Mouse (Mus musculus) kidney, embryonic 14.5 days (tissue): ENCODE results near the gene Faf2. TPM values are rescaled to one million over a fixed set of nuclear protein-coding genes. Genes with fewer than 3 reads are reported as not detected.

ENCODE experiments used
- ATAC-seq: fragments of 200-750 bp; cut with Nextera tagmentation; 2 replicates; pipeline ENCODE4 v1.8.0; 2017; ENCODE audit warnings: moderate number of reproducible peaks, mild to moderate bottlenecking, moderate TSS enrichment, moderate library complexity; ENCODE audit not compliant: low FRiP score, low TSS enrichment
- H3K27ac ChIP-seq: fragments of 300-500 bp; sonication (generic); 2 replicates; pipeline ENCODE4 v1.5.1; 2014; ENCODE audit warnings: low read depth, mild to moderate bottlenecking, low read length, moderate library complexity, mixed read lengths
- H3K27me3 ChIP-seq: fragments of 300-500 bp; sonication (generic); 2 replicates; pipeline ENCODE4 v1.6.1; 2014; ENCODE audit warnings: mild to moderate bottlenecking, low read length; ENCODE audit not compliant: control insufficient read depth, insufficient read depth
- H3K36me3 ChIP-seq: fragments of 300-500 bp; sonication (generic); 2 replicates; pipeline ENCODE4 v1.6.1; 2014; ENCODE audit warnings: low read length, mixed read lengths; ENCODE audit not compliant: control insufficient read depth, insufficient read depth
- H3K4me1 ChIP-seq: fragments of 300-500 bp; sonication (generic); 2 replicates; pipeline ENCODE4 v1.6.1; 2014; ENCODE audit warnings: low read length, mixed read lengths; ENCODE audit not compliant: control insufficient read depth, insufficient read depth
- H3K4me2 ChIP-seq: fragments of 300-500 bp; sonication (generic); replicated peaks from 2 replicates; pipeline ENCODE4 v1.6.1; 2014; ENCODE audit warnings: low read depth, mild to moderate bottlenecking, low read length
- H3K4me3 ChIP-seq: fragments of 300-500 bp; sonication (generic); 2 replicates; pipeline ENCODE4 v1.5.1; 2014; ENCODE audit warnings: mild to moderate bottlenecking, low read length
- H3K9ac ChIP-seq: fragments of 300-500 bp; sonication (generic); 2 replicates; pipeline ENCODE4 v1.6.1; 2014; ENCODE audit warnings: low read depth, mild to moderate bottlenecking, low read length, moderate library complexity
- H3K9me3 ChIP-seq: fragments of 300-500 bp; sonication (generic); 2 replicates; pipeline ENCODE4 v1.6.1; 2016; ENCODE audit warnings: low read length; ENCODE audit not compliant: control insufficient read depth
- WGBS: fragments of 180-500 bp; shearing (Covaris S2); extraction: QIAGEN DNeasy Blood & Tissue Kit; methylation state at CpG from one replicate; pipeline ENCODE4 v1.1.7; 2014; 5-methylcytosine and 5-hydroxymethylcytosine counted together
- polyA plus RNA-seq: library from polyadenylated mRNA; unstranded; fragments of >200 nt; fragmentation: Nextera tagmentation; extraction: Ambion mirVana; gene quantifications from 2 replicates; pipeline ENCODE4 v1.2.1, GENCODE M21; 2014

The Faf2 gene
- polyA plus RNA-seq, 1 experiment from 2014 or later, result 126 TPM

- Histone ChIP-seq H3K27ac (no peak overlapping the region), H3K4me2 (no peak overlapping the region), H3K36me3 (peaks cover 65% of the 10 kb centered on the region), H3K4me1 (0 out of 2 replicates have a peak, but pooled peaks cover 7% of the 10 kb centered on the region), H3K9me3 (no peaks in the 10 kb centered on the region), H3K27me3 (no peaks in the 10 kb centered on the region), H3K4me3 (no peak overlapping the region), H3K9ac (no peak overlapping the region)
- ATAC-seq, result no peak
- 86% methylated on average over 11 of the region's 11 CpGs for WGBS
These were observed 35.8 kb upstream of the Faf2 start for GRCm38 (mm10) chr13:54585831-54586230.

- ATAC-seq, result peak; percentile 29
- Histone ChIP-seq H3K27me3 (no peaks in the 10 kb centered on the region), H3K4me2 (peak overlapping the region; percentile 62), H3K4me3 (peak overlapping the region; percentile 87), H3K36me3 (peaks cover 30% of the 10 kb centered on the region), H3K27ac (peak overlapping the region; percentile 55; the same call in 1 of the 2 replicates), H3K9me3 (no peaks in the 10 kb centered on the region), H3K4me1 (peaks cover 15% of the 10 kb centered on the region; the same call in 1 of the 2 replicates), H3K9ac (peak overlapping the region; percentile 78)
- under 1% methylated on average over 24 of the region's 24 CpGs for WGBS
These were observed 32.1 kb upstream of the Faf2 start for GRCm38 (mm10) chr13:54589414-54589995.

GRCm38 (mm10) chr13:54589996-54590951, 31.3 kb upstream of the Faf2 start, which contains the start of the genes Nop16 and Higd2a:
Nop16 (minus strand) TSS chr13:54590090.
Higd2a (plus strand) TSS chr13:54590207.
- peak; percentile 97 for ATAC-seq
- WGBS, result under 1% methylated on average over 51 of the region's 51 CpGs
- Histone ChIP-seq H3K9me3 (no peaks in the 10 kb centered on the region), H3K9ac (peak within 1 kb of the TSS; percentile 80), H3K36me3 (peaks cover 22% of the 10 kb centered on the region), H3K4me1 (peaks cover 15% of the 10 kb centered on the region; the same call in 1 of the 2 replicates), H3K4me2 (peak within 1 kb of the TSS; percentile 62), H3K27ac (peak within 1 kb of the TSS; percentile 82), H3K4me3 (peak within 1 kb of the TSS; percentile 87), H3K27me3 (no peaks in the 10 kb centered on the region)

GRCm38 (mm10) chr13:54591776-54592356, 29.7 kb upstream of the Faf2 start:
- Histone ChIP-seq H3K4me2 (no peak overlapping the region), H3K36me3 (peaks cover 8% of the 10 kb centered on the region), H3K9me3 (no peaks in the 10 kb centered on the region), H3K4me3 (peak overlapping the region; percentile 87; the same call in 1 of the 2 replicates), H3K9ac (no peak overlapping the region; the same call in 1 of the 2 replicates), H3K27ac (no peak overlapping the region), H3K27me3 (no peaks in the 10 kb centered on the region), H3K4me1 (peaks cover 15% of the 10 kb centered on the region; the same call in 1 of the 2 replicates)
- WGBS, result 91% methylated on average over 8 of the region's 8 CpGs
- ATAC-seq, result no peak

GRCm38 (mm10) chr13:54593617-54594016, 28.0 kb upstream of the Faf2 start:
- Histone ChIP-seq H3K27ac (no peak overlapping the region), H3K9ac (no peak overlapping the region), H3K36me3 (peaks cover 4% of the 10 kb centered on the region; the same call in 1 of the 2 replicates), H3K27me3 (no peaks in the 10 kb centered on the region), H3K4me2 (no peak overlapping the region), H3K9me3 (no peaks in the 10 kb centered on the region), H3K4me3 (no peak overlapping the region), H3K4me1 (peaks cover 14% of the 10 kb centered on the region; the same call in 1 of the 2 replicates)
- no peak for ATAC-seq
- WGBS, result 92% methylated on average over 11 of the region's 11 CpGs

- H3K27ac ChIP-seq, result no peak overlapping the region
- H3K9me3 ChIP-seq, result no peaks in the 10 kb centered on the region
- H3K4me2 ChIP-seq, result no peak overlapping the region
- no peaks in the 10 kb centered on the region for H3K27me3 ChIP-seq
- H3K9ac ChIP-seq, result no peak overlapping the region
- H3K4me3 ChIP-seq, result no peak overlapping the region
- H3K4me1 ChIP-seq, result peaks cover 6% of the 10 kb centered on the region; the same call in 1 of the 2 replicates
- no peak for ATAC-seq
- WGBS, result 86% methylated on average over 8 of the region's 8 CpGs
- H3K36me3 ChIP-seq, result peaks cover 6% of the 10 kb centered on the region; the same call in 1 of the 2 replicates
These were observed 25.4 kb upstream of the Faf2 start for GRCm38 (mm10) chr13:54596107-54596690.

GRCm38 (mm10) chr13:54596870-54597269, 24.7 kb upstream of the Faf2 start:
- Histone ChIP-seq H3K4me2 (no peak overlapping the region), H3K27me3 (no peaks in the 10 kb centered on the region), H3K4me3 (no peak overlapping the region), H3K27ac (no peak overlapping the region), H3K9ac (no peak overlapping the region), H3K9me3 (no peaks in the 10 kb centered on the region), H3K36me3 (peaks cover 6% of the 10 kb centered on the region; the same call in 1 of the 2 replicates), H3K4me1 (no peaks in the 10 kb centered on the region)
- WGBS, result 75% methylated on average over 5 of the region's 5 CpGs
- ATAC-seq, result no peak

GRCm38 (mm10) chr13:54598622-54599143, 22.9 kb upstream of the Faf2 start:
- Histone ChIP-seq H3K9me3 (no peaks in the 10 kb centered on the region), H3K9ac (no peak overlapping the region), H3K4me1 (no peaks in the 10 kb centered on the region), H3K4me3 (no peak overlapping the region), H3K27me3 (no peaks in the 10 kb centered on the region), H3K36me3 (peaks cover 6% of the 10 kb centered on the region; the same call in 1 of the 2 replicates), H3K4me2 (no peak overlapping the region), H3K27ac (no peak overlapping the region)
- WGBS, result 91% methylated on average over 12 of the region's 12 CpGs
- ATAC-seq, result no peak
